Mouse (Mus musculus): ENCODE results near the gene Psmb8. TPM values are rescaled to one million over a fixed set of nuclear protein-coding genes. Genes with fewer than 3 reads are reported as not detected.

The Psmb8 gene
- total and polyA plus RNA-seq, 2 experiments: 80.3 to 101 TPM

- no peak overlapping the region for H3K4me3 ChIP-seq (ENCODE audit: insufficient read depth, low read depth, low read length)
- H3K79me2 ChIP-seq (ENCODE audit: control insufficient read depth, insufficient read depth, low read length): no peaks in the 10 kb centered on the region
- H3K27ac ChIP-seq (replicated peaks; ENCODE audit: insufficient read depth, low read depth, low read length): no peak overlapping the region
- DNase-seq (ENCODE audit: extremely low read depth, low read depth, low spot score): no peak
- H3K36me3 ChIP-seq (ENCODE audit: control insufficient read depth, insufficient read depth, low read length): peaks cover 10% of the 10 kb centered on the region
- no peaks in the 10 kb centered on the region for H3K27me3 ChIP-seq (ENCODE audit: control insufficient read depth, insufficient read depth, low read length)
- WGBS: 62% methylated on average over 3 of the region's 3 CpGs
- H3K4me1 ChIP-seq (ENCODE audit: control insufficient read depth, insufficient read depth, low read length): peaks cover 6% of the 10 kb centered on the region; the same call in 1 of the 2 replicates
- H3K9ac ChIP-seq (ENCODE audit: low read depth, low read length): no peak overlapping the region
- no peak for TF ChIP-seq POLR2A (IDR thresholded peaks at IDR 0.05; ENCODE audit: extremely low read depth, insufficient read depth, low read length)
- peak; percentile 59 for TF ChIP-seq CTCF (IDR thresholded peaks at IDR 0.05; ENCODE audit: low read depth, low read length)
Measured at GRCm38 (mm10) chr17:34209680-34210079, 12.2 kb downstream of the Psmb8 start.

- no peak for DNase-seq (ENCODE audit: extremely low read depth, low read depth, low spot score)
- 0 out of 2 replicates have a peak, but pooled peaks cover 2% of the 10 kb centered on the region for H3K4me1 ChIP-seq (ENCODE audit: control insufficient read depth, insufficient read depth, low read length)
- 87% methylated on average over 3 of the region's 3 CpGs for WGBS
- no peak overlapping the region for H3K4me3 ChIP-seq (ENCODE audit: insufficient read depth, low read depth, low read length)
- no peaks in the 10 kb centered on the region for H3K27me3 ChIP-seq (ENCODE audit: control insufficient read depth, insufficient read depth, low read length)
- H3K27ac ChIP-seq (replicated peaks; ENCODE audit: insufficient read depth, low read depth, low read length): no peak overlapping the region
- no peak for TF ChIP-seq CTCF (IDR thresholded peaks at IDR 0.05; ENCODE audit: low read depth, low read length)
- no peak for TF ChIP-seq POLR2A (IDR thresholded peaks at IDR 0.05; ENCODE audit: extremely low read depth, insufficient read depth, low read length)
- H3K79me2 ChIP-seq (ENCODE audit: control insufficient read depth, insufficient read depth, low read length): no peaks in the 10 kb centered on the region
- H3K9ac ChIP-seq (ENCODE audit: low read depth, low read length): no peak overlapping the region
- H3K36me3 ChIP-seq (ENCODE audit: control insufficient read depth, insufficient read depth, low read length): peaks cover 10% of the 10 kb centered on the region
Measured at GRCm38 (mm10) chr17:34210599-34210998, 13.1 kb downstream of the Psmb8 start.

- no peaks in the 10 kb centered on the region for H3K79me2 ChIP-seq (ENCODE audit: control insufficient read depth, insufficient read depth, low read length)
- 75% methylated on average over 23 of the region's 23 CpGs for WGBS
- peaks cover 11% of the 10 kb centered on the region for H3K36me3 ChIP-seq (ENCODE audit: control insufficient read depth, insufficient read depth, low read length)
- TF ChIP-seq POLR2A (IDR thresholded peaks at IDR 0.05; ENCODE audit: extremely low read depth, insufficient read depth, low read length) (no peak), CTCF (IDR thresholded peaks at IDR 0.05; ENCODE audit: low read depth, low read length) (no peak)
- no peak for DNase-seq (ENCODE audit: extremely low read depth, low read depth, low spot score)
- H3K4me1 ChIP-seq (ENCODE audit: control insufficient read depth, insufficient read depth, low read length): no peaks in the 10 kb centered on the region
- no peak overlapping the region for H3K9ac ChIP-seq (ENCODE audit: low read depth, low read length)
- no peaks in the 10 kb centered on the region for H3K27me3 ChIP-seq (ENCODE audit: control insufficient read depth, insufficient read depth, low read length)
- no peak overlapping the region for H3K27ac ChIP-seq (replicated peaks; ENCODE audit: insufficient read depth, low read depth, low read length)
- no peak overlapping the region for H3K4me3 ChIP-seq (ENCODE audit: insufficient read depth, low read depth, low read length)
Measured at GRCm38 (mm10) chr17:34211746-34212365, 14.3 kb downstream of the Psmb8 start.

- no peaks in the 10 kb centered on the region for H3K79me2 ChIP-seq (ENCODE audit: control insufficient read depth, insufficient read depth, low read length)
- no peak overlapping the region for H3K4me3 ChIP-seq (ENCODE audit: insufficient read depth, low read depth, low read length)
- no peak for TF ChIP-seq POLR2A (IDR thresholded peaks at IDR 0.05; ENCODE audit: extremely low read depth, insufficient read depth, low read length)
- TF ChIP-seq CTCF (IDR thresholded peaks at IDR 0.05; ENCODE audit: low read depth, low read length): no peak
- no peaks in the 10 kb centered on the region for H3K4me1 ChIP-seq (ENCODE audit: control insufficient read depth, insufficient read depth, low read length)
- peaks cover 11% of the 10 kb centered on the region for H3K36me3 ChIP-seq (ENCODE audit: control insufficient read depth, insufficient read depth, low read length)
- no peak overlapping the region for H3K9ac ChIP-seq (ENCODE audit: low read depth, low read length)
- H3K27me3 ChIP-seq (ENCODE audit: control insufficient read depth, insufficient read depth, low read length): no peaks in the 10 kb centered on the region
- WGBS: 89% methylated on average over 21 of the region's 21 CpGs
- no peak for DNase-seq (ENCODE audit: extremely low read depth, low read depth, low spot score)
- no peak overlapping the region for H3K27ac ChIP-seq (replicated peaks; ENCODE audit: insufficient read depth, low read depth, low read length)
Measured at GRCm38 (mm10) chr17:34213936-34214335, 16.4 kb downstream of the Psmb8 start.

GRCm38 (mm10) chr17:34215176-34215575 lies 17.7 kb downstream of the Psmb8 start:
- Histone ChIP-seq H3K36me3 (ENCODE audit: control insufficient read depth, insufficient read depth, low read length) (peaks cover 11% of the 10 kb centered on the region), H3K4me1 (ENCODE audit: control insufficient read depth, insufficient read depth, low read length) (no peaks in the 10 kb centered on the region), H3K27me3 (ENCODE audit: control insufficient read depth, insufficient read depth, low read length) (no peaks in the 10 kb centered on the region), H3K9ac (ENCODE audit: low read depth, low read length) (no peak overlapping the region), H3K27ac (replicated peaks; ENCODE audit: insufficient read depth, low read depth, low read length) (no peak overlapping the region), H3K4me3 (ENCODE audit: insufficient read depth, low read depth, low read length) (no peak overlapping the region), H3K79me2 (ENCODE audit: control insufficient read depth, insufficient read depth, low read length) (no peaks in the 10 kb centered on the region)
- WGBS: 93% methylated on average over 12 of the region's 12 CpGs
- DNase-seq (ENCODE audit: extremely low read depth, low read depth, low spot score): no peak
- TF ChIP-seq POLR2A (IDR thresholded peaks at IDR 0.05; ENCODE audit: extremely low read depth, insufficient read depth, low read length): no peak
- no peak for TF ChIP-seq CTCF (IDR thresholded peaks at IDR 0.05; ENCODE audit: low read depth, low read length)

- TF ChIP-seq CTCF (IDR thresholded peaks at IDR 0.05; ENCODE audit: low read depth, low read length) (no peak), POLR2A (IDR thresholded peaks at IDR 0.05; ENCODE audit: extremely low read depth, insufficient read depth, low read length) (no peak)
- no peaks in the 10 kb centered on the region for H3K79me2 ChIP-seq (ENCODE audit: control insufficient read depth, insufficient read depth, low read length)
- H3K4me1 ChIP-seq (ENCODE audit: control insufficient read depth, insufficient read depth, low read length): no peaks in the 10 kb centered on the region
- 92% methylated on average over 8 of the region's 8 CpGs for WGBS
- H3K27me3 ChIP-seq (ENCODE audit: control insufficient read depth, insufficient read depth, low read length): no peaks in the 10 kb centered on the region
- H3K36me3 ChIP-seq (ENCODE audit: control insufficient read depth, insufficient read depth, low read length): peaks cover 10% of the 10 kb centered on the region
- no peak overlapping the region for H3K27ac ChIP-seq (replicated peaks; ENCODE audit: insufficient read depth, low read depth, low read length)
- DNase-seq (ENCODE audit: extremely low read depth, low read depth, low spot score): no peak
- H3K9ac ChIP-seq (ENCODE audit: low read depth, low read length): no peak overlapping the region
- H3K4me3 ChIP-seq (ENCODE audit: insufficient read depth, low read depth, low read length): no peak overlapping the region
Measured at GRCm38 (mm10) chr17:34217216-34217928, 19.9 kb downstream of the Psmb8 start.
